Mouse (Mus musculus): Measurements from ENCODE around the gene Znrf4. TPM values are rescaled to one million over a fixed set of nuclear protein-coding genes. Genes with fewer than 3 reads are reported as not detected.

The Znrf4 gene
- polyA plus RNA-seq, 1 experiment from 2014 or later, result 0.14 TPM

DNA sequence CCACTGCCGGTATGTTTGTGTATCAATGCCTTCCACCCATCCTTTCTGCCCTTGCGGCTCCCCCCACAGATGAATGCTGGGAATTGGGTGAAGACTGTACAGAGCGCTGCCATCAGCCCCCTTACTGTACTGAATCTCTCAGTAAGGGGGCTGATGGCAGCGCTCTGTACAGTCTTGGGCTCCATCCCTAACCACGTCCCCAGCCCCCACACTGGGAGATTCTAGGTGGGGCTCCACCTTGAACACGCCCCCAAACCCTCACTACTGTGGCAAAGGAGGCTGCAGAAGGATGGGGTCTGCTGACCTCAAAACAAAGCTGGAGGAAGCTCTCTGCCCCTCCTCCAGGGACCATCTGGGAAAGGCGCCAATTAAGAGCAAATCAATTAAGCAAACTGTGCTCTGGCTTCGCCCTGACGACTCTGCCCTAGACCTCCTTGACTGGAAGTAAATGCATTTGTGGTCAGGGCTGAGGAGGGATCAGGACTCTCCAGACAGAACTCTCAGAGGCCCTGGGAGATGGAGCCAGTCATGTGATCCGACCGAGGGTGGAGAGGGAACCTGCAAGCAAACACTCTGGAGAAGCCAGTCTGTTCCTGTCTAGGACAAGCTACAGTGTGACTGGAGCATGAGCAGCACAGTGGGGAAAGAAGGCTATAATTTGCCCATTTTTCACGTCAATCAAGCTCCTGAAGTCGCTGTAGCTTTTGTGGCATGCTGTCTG lies 3.6 kb upstream of the Znrf4 start:
- peak overlapping the region; percentile 3; the same call in 1 of the 2 replicates for H3K4me2 ChIP-seq (replicated peaks)
- WGBS, result 3% methylated on average over 13 of the region's 13 CpGs
- H3K27me3 ChIP-seq, result no peaks in the 10 kb centered on the region
- H3K27ac ChIP-seq (replicated peaks), result peak overlapping the region; percentile 92
- ATAC-seq (replicated peaks), result peak; percentile 80
- peaks cover 31% of the 10 kb centered on the region for H3K4me1 ChIP-seq
- no peaks in the 10 kb centered on the region for H3K9me3 ChIP-seq
- peak overlapping the region; percentile 21; the same call in 1 of the 2 replicates for H3K9ac ChIP-seq (replicated peaks)
- no peak overlapping the region for H3K4me3 ChIP-seq
- no peaks in the 10 kb centered on the region for H3K36me3 ChIP-seq

DNA sequence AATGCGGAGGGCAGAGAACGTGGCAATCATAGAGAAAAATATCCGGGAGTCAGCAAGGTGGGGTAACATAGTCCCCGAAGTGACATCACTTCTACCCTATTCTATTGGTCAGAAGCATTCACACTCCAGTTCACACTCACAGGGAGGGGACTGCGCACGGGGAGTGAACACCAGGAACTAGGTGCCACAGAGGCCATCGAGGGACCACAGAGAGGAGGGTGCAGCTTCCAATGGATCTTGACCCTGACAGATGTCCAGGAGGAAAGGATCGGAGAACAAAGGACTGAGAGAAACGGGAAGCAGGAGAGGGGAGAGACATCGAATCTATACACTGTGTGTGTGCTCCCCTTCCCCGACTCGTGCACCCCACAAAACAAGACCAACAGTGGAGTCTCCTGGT lies 2.7 kb upstream of the Znrf4 start:
- ATAC-seq (replicated peaks), result no peak
- Histone ChIP-seq H3K27me3 (no peaks in the 10 kb centered on the region), H3K9ac (replicated peaks) (0 out of 2 replicates have a peak overlapping the region, but pooled peaks have one; percentile 21), H3K4me1 (peaks cover 40% of the 10 kb centered on the region), H3K9me3 (no peaks in the 10 kb centered on the region), H3K36me3 (no peaks in the 10 kb centered on the region), H3K4me3 (no peak overlapping the region), H3K27ac (replicated peaks) (peak overlapping the region; percentile 92), H3K4me2 (replicated peaks) (no peak overlapping the region)
- WGBS, result 38% methylated on average over 12 of the region's 12 CpGs

DNA sequence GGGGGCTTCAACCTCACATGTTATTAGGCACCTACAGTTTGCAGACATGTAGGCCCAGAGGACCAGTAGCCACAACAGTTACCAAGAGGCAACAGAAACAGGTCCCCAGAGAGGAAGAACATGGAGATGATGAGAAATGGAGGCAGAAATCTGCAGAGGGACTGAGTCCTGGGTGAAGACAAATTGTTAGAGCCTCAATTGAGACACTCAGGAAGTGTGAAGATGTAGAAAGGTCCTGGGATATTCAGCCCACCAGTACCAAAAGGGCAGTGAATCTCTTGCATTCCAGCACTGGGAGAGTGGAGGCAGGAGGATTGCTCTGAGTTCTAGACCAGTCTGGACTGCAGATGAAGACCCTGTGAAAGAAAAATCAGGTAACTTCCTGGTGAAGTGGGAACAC lies 2.1 kb upstream of the Znrf4 start:
- no peaks in the 10 kb centered on the region for H3K27me3 ChIP-seq

DNA sequence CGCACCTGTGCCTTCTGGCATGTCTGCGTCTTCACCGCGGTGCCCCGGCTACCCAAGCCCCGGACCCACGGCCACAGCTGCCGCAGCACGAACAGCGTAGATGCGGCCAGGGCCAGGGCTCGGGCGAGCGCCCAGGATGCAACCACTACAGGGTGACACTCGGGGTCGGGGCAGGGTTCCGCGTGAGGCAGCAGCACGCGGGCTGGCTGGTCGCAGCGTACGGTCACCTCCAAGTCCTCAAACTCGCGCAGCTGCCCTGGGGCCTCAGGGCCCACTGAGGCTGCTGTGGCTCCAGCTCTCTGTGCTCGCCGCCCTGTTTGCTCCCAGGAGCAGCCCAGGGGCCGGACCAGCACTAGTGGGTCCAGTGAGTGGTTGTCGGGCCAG lies 532 bp downstream of the Znrf4 start:
- H3K4me1 ChIP-seq, result peaks cover 70% of the 10 kb centered on the region
- H3K9me3 ChIP-seq, result no peaks in the 10 kb centered on the region
- H3K27ac ChIP-seq (replicated peaks), result peak overlapping the region; percentile 96
- H3K36me3 ChIP-seq, result no peaks in the 10 kb centered on the region
- H3K4me3 ChIP-seq, result peak overlapping the region; percentile 28
- no peak for ATAC-seq (replicated peaks)
- peak overlapping the region; percentile 46 for H3K4me2 ChIP-seq (replicated peaks)
- 28% methylated on average over 29 of the region's 29 CpGs for WGBS
- H3K27me3 ChIP-seq, result no peaks in the 10 kb centered on the region
- peak overlapping the region; percentile 27; the same call in 1 of the 2 replicates for H3K9ac ChIP-seq (replicated peaks)

More for the DNA sequence above, 2.1 kb upstream of the Znrf4 start:
- no peak overlapping the region for H3K4me3 ChIP-seq
- H3K36me3 ChIP-seq, result no peaks in the 10 kb centered on the region
- peak overlapping the region; percentile 92; the same call in 1 of the 2 replicates for H3K27ac ChIP-seq (replicated peaks)
- H3K4me1 ChIP-seq, result peaks cover 46% of the 10 kb centered on the region
- no peak overlapping the region for H3K4me2 ChIP-seq (replicated peaks)
- H3K9ac ChIP-seq (replicated peaks), result no peak overlapping the region
- no peaks in the 10 kb centered on the region for H3K9me3 ChIP-seq
- ATAC-seq (replicated peaks), result no peak

DNA sequence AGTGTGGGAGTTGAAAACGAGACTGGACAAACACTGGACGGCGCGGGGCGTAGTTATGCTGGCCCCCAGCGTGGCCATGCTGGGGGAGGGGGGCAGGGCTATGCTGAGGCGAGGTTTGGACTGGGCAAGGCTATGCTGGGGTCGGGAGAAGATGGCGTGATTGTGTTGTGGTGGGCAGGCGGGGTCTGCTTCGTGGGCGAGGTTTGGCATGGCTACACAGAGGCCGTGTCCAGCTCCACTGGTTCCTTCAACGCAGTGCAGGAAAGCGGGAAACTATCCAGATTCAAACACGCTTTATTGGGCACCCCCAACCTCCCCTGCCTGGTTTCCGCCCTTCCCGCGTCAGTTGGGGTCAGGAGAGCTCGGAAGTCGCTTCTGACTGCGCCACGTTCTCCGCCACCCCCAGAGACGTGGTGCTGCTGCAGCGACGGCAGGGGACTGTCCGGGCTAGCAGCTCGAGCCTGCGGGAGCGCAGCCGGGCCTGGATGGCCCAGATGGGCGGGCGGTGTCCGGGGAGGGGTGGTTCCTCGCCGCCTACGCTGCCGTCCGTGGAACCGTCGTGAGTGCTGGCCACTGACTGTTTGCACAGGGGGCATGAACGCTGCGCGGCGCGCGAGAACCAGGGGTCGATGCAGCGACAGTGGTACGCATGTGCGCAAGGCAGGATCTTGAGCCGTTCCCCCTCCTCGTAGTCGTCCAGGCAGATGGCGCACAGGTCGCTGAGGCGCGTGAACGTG lies 1.1 kb downstream of the Znrf4 start:
- H3K27me3 ChIP-seq, result no peaks in the 10 kb centered on the region
- ATAC-seq (replicated peaks), result no peak
- peak overlapping the region; percentile 46 for H3K4me2 ChIP-seq (replicated peaks)
- H3K9me3 ChIP-seq, result no peaks in the 10 kb centered on the region
- 10% methylated on average over 60 of the region's 60 CpGs for WGBS
- H3K27ac ChIP-seq (replicated peaks), result peak overlapping the region; percentile 96
- peak overlapping the region; percentile 28 for H3K4me3 ChIP-seq
- H3K36me3 ChIP-seq, result no peaks in the 10 kb centered on the region
- H3K9ac ChIP-seq (replicated peaks), result peak overlapping the region; percentile 27
- peaks cover 70% of the 10 kb centered on the region for H3K4me1 ChIP-seq

DNA sequence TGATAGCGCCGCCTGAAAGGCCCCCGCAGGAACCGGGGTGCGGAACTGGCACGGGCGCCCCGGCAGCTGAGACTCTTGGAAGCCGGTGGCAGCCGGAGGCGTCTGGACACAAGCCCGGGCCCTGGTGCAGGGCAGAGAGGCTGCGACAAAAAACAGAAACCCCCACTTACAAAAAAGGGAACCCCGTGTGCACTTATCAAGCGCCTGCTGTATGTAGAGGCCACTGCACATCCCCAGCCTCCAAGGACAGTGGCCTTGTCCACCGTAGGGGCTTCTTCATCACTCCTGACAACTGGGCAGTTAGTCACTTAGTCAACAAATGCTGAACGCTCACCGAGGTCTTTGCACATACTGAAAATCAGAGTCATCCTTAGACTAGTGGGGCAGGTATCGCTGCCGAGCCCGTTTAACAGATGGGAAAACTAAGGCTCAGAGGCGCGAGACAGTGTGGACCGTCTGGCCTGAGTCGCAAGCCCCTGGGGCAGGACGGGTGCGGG lies 1.7 kb downstream of the Znrf4 start:
- H3K36me3 ChIP-seq, result no peaks in the 10 kb centered on the region
- peak overlapping the region; percentile 96 for H3K27ac ChIP-seq (replicated peaks)
- H3K4me3 ChIP-seq, result peak overlapping the region; percentile 0; the same call in 1 of the 2 replicates
- peak overlapping the region; percentile 22; the same call in 1 of the 2 replicates for H3K9ac ChIP-seq (replicated peaks)
- H3K4me1 ChIP-seq, result peaks cover 69% of the 10 kb centered on the region
- no peaks in the 10 kb centered on the region for H3K9me3 ChIP-seq
- H3K27me3 ChIP-seq, result no peaks in the 10 kb centered on the region
- 25% methylated on average over 27 of the region's 27 CpGs for WGBS
- no peak for ATAC-seq (replicated peaks)
- H3K4me2 ChIP-seq (replicated peaks), result peak overlapping the region; percentile 27; the same call in 1 of the 2 replicates

DNA sequence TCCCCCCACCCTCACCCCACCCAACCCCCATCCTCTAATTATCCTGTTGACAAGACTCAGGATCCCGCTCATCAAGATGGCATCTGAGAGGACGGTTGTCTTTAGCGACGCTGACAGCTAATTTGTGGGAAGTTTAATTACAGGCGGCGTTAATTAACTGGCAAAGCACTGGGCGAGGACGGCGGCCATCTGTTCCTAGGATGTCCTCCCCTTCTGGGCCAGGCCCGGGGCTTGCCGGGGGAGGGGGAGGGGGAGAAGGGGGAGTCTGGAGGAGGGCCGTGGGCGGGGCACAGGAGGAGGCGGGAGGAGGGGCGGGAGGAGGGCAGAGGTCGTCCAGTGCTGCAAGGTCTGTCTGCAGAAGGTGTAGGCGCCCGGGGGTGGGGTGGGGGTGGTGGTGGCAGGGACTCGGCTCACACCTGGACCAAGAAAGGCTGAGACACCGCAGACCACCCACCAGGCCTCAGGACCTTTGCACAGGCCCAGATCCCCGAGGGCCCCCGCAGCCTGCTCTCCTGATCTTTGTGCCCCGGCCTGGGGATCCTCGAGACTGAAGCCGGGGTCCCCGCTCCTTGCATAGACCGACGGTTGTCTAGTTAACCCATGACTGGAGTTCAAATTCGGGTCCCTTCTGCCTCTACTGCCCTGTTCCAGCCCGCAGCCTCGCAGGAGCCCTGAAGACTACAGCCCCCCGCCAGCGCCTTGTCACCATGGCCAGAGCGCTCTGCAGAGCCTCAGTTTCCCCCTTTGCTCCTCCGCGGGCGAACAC lies 2.3 kb downstream of the Znrf4 start:
- Histone ChIP-seq H3K36me3 (no peaks in the 10 kb centered on the region), H3K27ac (replicated peaks) (peak overlapping the region; percentile 96), H3K4me3 (peak overlapping the region; percentile 0; the same call in 1 of the 2 replicates), H3K9ac (replicated peaks) (peak overlapping the region; percentile 22; the same call in 1 of the 2 replicates), H3K27me3 (no peaks in the 10 kb centered on the region), H3K4me2 (replicated peaks) (peak overlapping the region; percentile 27), H3K9me3 (no peaks in the 10 kb centered on the region), H3K4me1 (peaks cover 67% of the 10 kb centered on the region)
- WGBS, result 4% methylated on average over 33 of the region's 37 CpGs
- ATAC-seq (replicated peaks), result peak; percentile 65

DNA sequence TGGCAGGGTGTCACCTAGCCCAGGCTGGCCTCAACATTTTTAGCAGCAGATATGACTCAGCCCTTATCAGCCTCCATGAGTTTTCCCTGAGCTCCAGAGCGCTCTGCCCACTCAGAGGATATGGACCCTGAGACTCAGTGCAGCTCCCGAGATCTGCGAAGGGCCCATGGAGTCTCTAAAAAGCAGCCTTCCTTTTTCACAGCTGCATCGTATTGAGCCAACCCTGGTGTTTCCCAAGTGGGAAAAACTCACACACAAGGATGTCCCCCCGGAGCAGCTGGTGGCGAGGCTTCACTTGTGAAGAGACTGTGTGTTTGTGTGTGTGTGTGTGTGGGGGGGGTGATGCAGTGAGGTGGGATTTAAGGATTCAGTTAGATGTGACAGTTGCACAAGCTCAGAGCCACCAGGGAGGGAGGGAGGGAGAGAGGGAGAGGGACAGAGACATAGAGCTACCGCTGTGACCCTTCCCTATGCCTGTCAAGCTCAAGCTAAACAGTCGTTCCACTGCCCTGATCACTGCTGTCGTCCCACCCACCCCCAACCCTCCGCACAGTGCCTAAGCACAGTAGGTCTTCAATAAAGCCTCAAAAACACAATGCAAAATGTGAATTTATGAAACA lies 3.1 kb downstream of the Znrf4 start:
- Histone ChIP-seq H3K9me3 (no peaks in the 10 kb centered on the region), H3K4me1 (peaks cover 65% of the 10 kb centered on the region), H3K4me2 (replicated peaks) (no peak overlapping the region), H3K36me3 (no peaks in the 10 kb centered on the region), H3K9ac (replicated peaks) (no peak overlapping the region), H3K4me3 (no peak overlapping the region), H3K27me3 (no peaks in the 10 kb centered on the region), H3K27ac (replicated peaks) (peak overlapping the region; percentile 96)
- 24% methylated on average over 10 of the region's 10 CpGs for WGBS
- peak; percentile 32 for ATAC-seq (replicated peaks)

DNA sequence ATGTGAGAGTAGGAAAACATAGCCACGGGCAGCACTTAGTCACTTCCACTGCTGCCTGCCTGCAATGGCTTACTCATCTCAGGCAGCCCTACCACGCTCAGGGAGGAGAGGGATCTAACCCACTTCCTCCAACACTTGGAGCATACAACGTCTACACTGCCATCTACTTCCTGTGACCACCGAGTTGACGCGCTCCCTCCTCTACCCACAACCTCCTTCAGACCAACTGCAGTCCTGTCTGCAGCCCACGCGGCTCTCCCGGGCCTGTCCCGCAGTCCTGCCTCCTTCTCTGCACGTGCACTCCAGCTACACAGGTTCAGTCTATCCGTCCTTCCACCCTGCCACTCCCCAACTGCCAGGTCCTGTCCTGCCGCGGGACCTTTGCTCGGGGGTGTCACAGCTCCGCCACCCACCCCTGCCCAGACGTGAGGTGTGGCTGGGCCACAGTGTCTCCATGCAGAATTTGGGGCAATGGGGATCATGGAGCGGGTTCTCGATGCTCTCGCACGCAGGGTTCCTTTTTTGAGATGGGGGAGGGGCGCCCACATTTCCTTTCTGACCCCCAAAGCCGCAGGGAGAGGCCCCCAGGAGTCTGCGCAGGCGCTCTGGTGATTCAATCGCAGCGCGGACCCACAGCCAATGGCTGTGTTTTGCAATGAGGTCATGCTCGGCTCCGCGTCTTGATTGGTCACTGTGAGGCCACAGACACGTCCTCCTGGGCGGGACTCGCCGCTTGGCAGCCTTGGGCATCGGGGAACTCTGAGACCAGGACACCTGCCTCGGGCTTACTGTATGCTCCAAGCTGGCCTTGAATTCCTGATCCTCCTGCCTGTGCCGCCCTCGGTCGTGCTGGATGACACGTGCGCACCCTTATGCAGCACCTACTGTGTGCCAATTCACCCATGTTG lies 4.8 kb downstream of the Znrf4 start:
- WGBS, result under 1% methylated on average over 42 of the region's 42 CpGs
- Histone ChIP-seq H3K9me3 (no peaks in the 10 kb centered on the region), H3K9ac (replicated peaks) (peak overlapping the region; percentile 89)

DNA sequence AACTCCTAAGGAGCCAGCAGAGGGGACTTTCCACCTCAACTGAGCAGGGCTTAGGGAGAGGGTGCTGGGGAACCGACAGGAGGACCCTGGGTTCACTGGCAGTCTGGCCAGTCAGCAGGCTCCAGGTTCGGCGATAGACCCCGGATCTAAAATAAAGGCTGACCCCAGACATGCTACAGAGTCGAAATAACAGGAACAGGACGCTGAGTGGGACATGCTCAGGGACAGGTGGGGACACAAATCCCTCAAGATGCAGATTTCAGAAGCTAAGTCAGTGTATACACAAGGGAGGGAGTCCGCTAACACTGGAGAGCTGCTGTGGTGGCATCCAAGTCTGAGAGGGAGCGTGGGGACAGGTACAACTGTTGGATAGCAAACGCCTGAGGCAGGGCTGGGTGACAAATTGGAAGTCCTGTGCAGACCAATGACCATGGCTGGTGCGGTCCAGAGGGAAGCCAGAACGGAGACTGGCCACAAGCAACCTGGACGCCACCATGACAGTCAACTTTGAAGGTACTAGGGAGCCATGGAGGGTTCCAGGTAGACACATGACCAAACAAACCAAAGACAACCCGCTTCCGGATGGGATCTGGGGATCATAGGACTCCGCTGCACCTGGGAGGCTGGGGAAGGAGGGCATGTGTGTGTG lies 5.7 kb downstream of the Znrf4 start:
- peak overlapping the region; percentile 96 for H3K27ac ChIP-seq (replicated peaks)
- peaks cover 74% of the 10 kb centered on the region for H3K4me1 ChIP-seq
- no peaks in the 10 kb centered on the region for H3K27me3 ChIP-seq
- ATAC-seq (replicated peaks), result no peak
- H3K4me2 ChIP-seq (replicated peaks), result peak overlapping the region; percentile 90
- H3K36me3 ChIP-seq, result no peaks in the 10 kb centered on the region
- H3K9ac ChIP-seq (replicated peaks), result peak overlapping the region; percentile 89
- H3K4me3 ChIP-seq, result peak overlapping the region; percentile 53
- H3K9me3 ChIP-seq, result no peaks in the 10 kb centered on the region
- 57% methylated on average over 15 of the region's 15 CpGs for WGBS

More for the DNA sequence above, 4.8 kb downstream of the Znrf4 start:
- Histone ChIP-seq H3K36me3 (no peaks in the 10 kb centered on the region), H3K27me3 (no peaks in the 10 kb centered on the region), H3K27ac (replicated peaks) (peak overlapping the region; percentile 96), H3K4me3 (peak overlapping the region; percentile 53), H3K4me2 (replicated peaks) (peak overlapping the region; percentile 90), H3K4me1 (peaks cover 71% of the 10 kb centered on the region)
- ATAC-seq (replicated peaks), result peak; percentile 91

Measured in forebrain, embryonic 15.5 days (tissue).